Mouse (Mus musculus) embryonic fibroblast, embryonic 13.5 days (primary cell): ENCODE measurements around the gene E430018J23Rik. TPM values are rescaled to one million over a fixed set of nuclear protein-coding genes. Genes with fewer than 3 reads are reported as not detected.

Experiments
- H3K27ac ChIP-seq: 2 replicates; pipeline ENCODE4 v1.5.1; 2012; ENCODE audit warnings: low read length, control low read depth, inconsistent platforms; ENCODE audit not compliant: insufficient read depth
- H3K4me1 ChIP-seq: 2 replicates; pipeline ENCODE4 v1.6.1; 2011; ENCODE audit warnings: low read length; ENCODE audit not compliant: control insufficient read depth, insufficient read depth
- H3K4me3 ChIP-seq: 2 replicates; pipeline ENCODE4 v1.5.1; 2011; ENCODE audit warnings: mild to moderate bottlenecking, control low read depth, low read length; ENCODE audit not compliant: insufficient read depth
- CTCF ChIP-seq: IDR thresholded peaks from 2 replicates; pipeline ENCODE4 v1.5.1; 2011; ENCODE audit warnings: mild to moderate bottlenecking, control low read depth, low read length, moderate library complexity, borderline replicate concordance; ENCODE audit not compliant: insufficient read depth
- POLR2A ChIP-seq: IDR thresholded peaks from 2 replicates; pipeline ENCODE4 v1.6.1; 2011; ENCODE audit warnings: low read depth, mild to moderate bottlenecking, control low read depth, low read length, moderate library complexity
- polyA plus RNA-seq: library from polyadenylated mRNA; stranded (reverse); fragments of >200 nt; gene quantifications from 2 replicates; pipeline ENCODE4 v1.2.4, GENCODE M21; 2011; ENCODE audit warnings: low read depth; ENCODE audit not compliant: missing spikeins, insufficient read length

The E430018J23Rik gene
- polyA plus RNA-seq, 1 experiment, result 7.1 TPM

GRCm38 (mm10) chr7:127361449-127361848 is 32.0 kb downstream of the E430018J23Rik start:
- Histone ChIP-seq H3K4me1 (no peaks in the 10 kb centered on the region), H3K4me3 (no peak overlapping the region), H3K27ac (no peak overlapping the region)
- TF ChIP-seq POLR2A, result no peak
- TF ChIP-seq CTCF, result no peak

GRCm38 (mm10) chr7:127360265-127360664 is 33.2 kb downstream of the E430018J23Rik start:
- TF ChIP-seq POLR2A (no peak), CTCF (no peak)
- H3K27ac ChIP-seq, result no peak overlapping the region
- H3K4me1 ChIP-seq, result no peaks in the 10 kb centered on the region
- no peak overlapping the region for H3K4me3 ChIP-seq

- TF ChIP-seq CTCF (no peak), POLR2A (no peak)
- Histone ChIP-seq H3K4me3 (no peak overlapping the region), H3K4me1 (no peaks in the 10 kb centered on the region), H3K27ac (no peak overlapping the region)
These were observed 35.0 kb downstream of the E430018J23Rik start for GRCm38 (mm10) chr7:127358472-127358871.

GRCm38 (mm10) chr7:127357871-127358270 is 35.6 kb downstream of the E430018J23Rik start:
- TF ChIP-seq POLR2A (no peak), CTCF (no peak)
- Histone ChIP-seq H3K4me3 (no peak overlapping the region), H3K4me1 (no peaks in the 10 kb centered on the region), H3K27ac (no peak overlapping the region)

- Histone ChIP-seq H3K27ac (no peak overlapping the region), H3K4me3 (no peak overlapping the region), H3K4me1 (no peaks in the 10 kb centered on the region)
- no peak for TF ChIP-seq POLR2A
- TF ChIP-seq CTCF, result no peak
These were observed 37.6 kb downstream of the E430018J23Rik start for GRCm38 (mm10) chr7:127355796-127356195.

- no peak overlapping the region for H3K4me3 ChIP-seq
- H3K27ac ChIP-seq, result no peak overlapping the region
- TF ChIP-seq POLR2A (no peak), CTCF (no peak)
- H3K4me1 ChIP-seq, result no peaks in the 10 kb centered on the region
These were observed 42.0 kb downstream of the E430018J23Rik start for GRCm38 (mm10) chr7:127351230-127352004.

- peak overlapping the region; percentile 63; the same call in 1 of the 2 replicates for H3K4me3 ChIP-seq
- H3K4me1 ChIP-seq, result no peaks in the 10 kb centered on the region
- TF ChIP-seq POLR2A (no peak), CTCF (no peak)
- H3K27ac ChIP-seq, result no peak overlapping the region
These were observed 46.8 kb downstream of the E430018J23Rik start for GRCm38 (mm10) chr7:127346676-127347075.

- TF ChIP-seq CTCF, result no peak
- peak; percentile 80 for TF ChIP-seq POLR2A
- peak within 1 kb of the TSS; percentile 69 for H3K4me3 ChIP-seq
- no peaks in the 10 kb centered on the region for H3K4me1 ChIP-seq
- peak within 1 kb of the TSS; percentile 87 for H3K27ac ChIP-seq
These were observed 47.7 kb downstream of the E430018J23Rik start, which contains the start of gene Zfp768 for GRCm38 (mm10) chr7:127345512-127346325. Gene Zfp768 (minus strand): TSS chr7:127345589.

GRCm38 (mm10) chr7:127345092-127345491 is 48.3 kb downstream of the E430018J23Rik start:
- H3K27ac ChIP-seq, result no peak overlapping the region
- no peaks in the 10 kb centered on the region for H3K4me1 ChIP-seq
- peak overlapping the region; percentile 69 for H3K4me3 ChIP-seq
- TF ChIP-seq CTCF (no peak), POLR2A (peak; percentile 69)

GRCm38 (mm10) chr7:127344371-127344770 is 49.1 kb downstream of the E430018J23Rik start:
- TF ChIP-seq POLR2A (no peak), CTCF (no peak)
- Histone ChIP-seq H3K4me1 (no peaks in the 10 kb centered on the region), H3K27ac (no peak overlapping the region), H3K4me3 (peak overlapping the region; percentile 69)
